Mouse (Mus musculus) mouse embryonic stem cell (cell line): ENCODE results near the gene Paxbp1.

Experiments
- in situ Hi-C, 2 experiments: fragments of 300-500 bp; cut with MboI; formaldehyde crosslinking; loops; 1 replicate in 1 of 2; 3 replicates in 1 of 2; pipeline ENCODE4 v1.14.3; 2019 to 2020; ENCODE audit warnings: low sequenced_read_pairs in 2 of 2, low pct_unique_long_range_greater_than_20kb in 1 of 2, mixed read lengths in 1 of 2; ENCODE audit not compliant: unreplicated experiment in 1 of 2

Paxbp1 gene

GRCm38 (mm10) chr16:91044270-91045182 is at the start of gene Paxbp1:
TSS of gene Paxbp1 (minus strand) at chr16:91044543.
- in situ Hi-C loops = no loop called here

GRCm38 (mm10) chr16:91086642-91087306 is 42.4 kb upstream of the Paxbp1 start:
- in situ Hi-C loops = loop anchor here in 1 of 2 experiments (25.0 kb wide), 2 partner anchors 126 to 276 kb away; partner anchors contain the start of gene Ifnar2

- in situ Hi-C loops = loop anchor here in 1 of 2 experiments (25.0 kb wide), 2 partner anchors 127 to 277 kb away; partner anchors contain the start of gene Ifnar2
Measured at GRCm38 (mm10) chr16:91085239-91085825, 41.0 kb upstream of the Paxbp1 start.

- in situ Hi-C loops = loop anchor here in 1 of 2 experiments (25.0 kb wide), 2 partner anchors 128 to 278 kb away; partner anchors contain the start of gene Ifnar2
Measured at GRCm38 (mm10) chr16:91084307-91085238, 40.2 kb upstream of the Paxbp1 start.

- in situ Hi-C loops = loop anchor here in 1 of 2 experiments (25.0 kb wide), 2 partner anchors 129 to 279 kb away; partner anchors contain the start of gene Ifnar2
Measured at GRCm38 (mm10) chr16:91083002-91083646, 38.8 kb upstream of the Paxbp1 start.

GRCm38 (mm10) chr16:91081508-91081907 is 37.2 kb upstream of the Paxbp1 start:
- in situ Hi-C loops = loop anchor here in 1 of 2 experiments (25.0 kb wide), 2 partner anchors 131 to 281 kb away; partner anchors contain the start of gene Ifnar2

- in situ Hi-C loops = loop anchor here (5.0 to 25.0 kb wide), 3 partner anchors 136 to 286 kb away; partner anchors contain the start of gene Ifnar2 (in 1 of the 2)
Measured at GRCm38 (mm10) chr16:91076180-91076579, 31.8 kb upstream of the Paxbp1 start.

GRCm38 (mm10) chr16:91075423-91075822 is 31.1 kb upstream of the Paxbp1 start:
- in situ Hi-C loops = loop anchor here (5.0 to 25.0 kb wide), 3 partner anchors 137 to 287 kb away; partner anchors contain the start of gene Ifnar2 (in 1 of the 2)

GRCm38 (mm10) chr16:91073163-91073892 is 29.0 kb upstream of the Paxbp1 start:
- in situ Hi-C loops = no loop called here

- in situ Hi-C loops = no loop called here
Measured at GRCm38 (mm10) chr16:91072256-91072655, 27.9 kb upstream of the Paxbp1 start.

GRCm38 (mm10) chr16:91068969-91069368 is 24.6 kb upstream of the Paxbp1 start:
- in situ Hi-C loops = no loop called here

GRCm38 (mm10) chr16:91067122-91067521 is 22.8 kb upstream of the Paxbp1 start:
- in situ Hi-C loops = no loop called here

- in situ Hi-C loops = no loop called here
Measured at GRCm38 (mm10) chr16:91064583-91065365, 20.4 kb upstream of the Paxbp1 start.

- in situ Hi-C loops = no loop called here
Measured at GRCm38 (mm10) chr16:91063786-91064185, 19.4 kb upstream of the Paxbp1 start.

- in situ Hi-C loops = no loop called here
Measured at GRCm38 (mm10) chr16:91061531-91062318, 17.4 kb upstream of the Paxbp1 start.
